Mouse (Mus musculus) urinary bladder, postnatal 25 days (tissue): Measurements from ENCODE around the gene Slc25a39.
"Not testable (repeated sequence)": the region's sequence is repeated elsewhere in the genome, so short reads cannot be mapped to it uniquely, and the experiment has no call there.

Experiments used
- DNase-seq: peaks from one replicate; pipeline ENCODE4 v3.0.0; 2022; ENCODE audit warnings: low spot score

Gene Slc25a39

GRCm38 (mm10) chr11:102411704-102412103, 4.0 kb upstream of the Slc25a39 start:
- DNase-seq, result peak; percentile 92

- DNase-seq, result no peak
Observed at GRCm38 (mm10) chr11:102411061-102411460, 3.3 kb upstream of the Slc25a39 start.

- not testable (repeated sequence) for DNase-seq
Observed at GRCm38 (mm10) chr11:102410345-102410744, 2.6 kb upstream of the Slc25a39 start.

GRCm38 (mm10) chr11:102409795-102410330, 2.1 kb upstream of the Slc25a39 start:
- no peak for DNase-seq

- DNase-seq, result no peak
Observed at GRCm38 (mm10) chr11:102408888-102409794, 1.4 kb upstream of the Slc25a39 start.

GRCm38 (mm10) chr11:102408344-102408876, 664 bp upstream of the Slc25a39 start:
- DNase-seq, result peak; percentile 87

- peak; percentile 95 for DNase-seq
Observed at GRCm38 (mm10) chr11:102406900-102407833, 579 bp downstream of the Slc25a39 start.

GRCm38 (mm10) chr11:102406401-102406800, 1.3 kb downstream of the Slc25a39 start:
- DNase-seq, result no peak

- no peak for DNase-seq
Observed at GRCm38 (mm10) chr11:102405544-102406285, 2.0 kb downstream of the Slc25a39 start.

- DNase-seq, result no peak
Observed at GRCm38 (mm10) chr11:102404161-102405010, 3.4 kb downstream of the Slc25a39 start.

GRCm38 (mm10) chr11:102403657-102404056, 4.1 kb downstream of the Slc25a39 start:
- no peak for DNase-seq

- no peak for DNase-seq
Observed at GRCm38 (mm10) chr11:102401898-102402500, 5.7 kb downstream of the Slc25a39 start.

- DNase-seq, result no peak
Observed at GRCm38 (mm10) chr11:102400513-102401084, 7.1 kb downstream of the Slc25a39 start.

GRCm38 (mm10) chr11:102399610-102400072, 8.1 kb downstream of the Slc25a39 start:
- DNase-seq, result no peak

GRCm38 (mm10) chr11:102399107-102399506, 8.6 kb downstream of the Slc25a39 start:
- DNase-seq, result no peak

GRCm38 (mm10) chr11:102398007-102398825, 9.5 kb downstream of the Slc25a39 start:
- no peak for DNase-seq

GRCm38 (mm10) chr11:102396671-102397141, 11.0 kb downstream of the Slc25a39 start:
- no peak for DNase-seq

- no peak for DNase-seq
Observed at GRCm38 (mm10) chr11:102396263-102396662, 11.5 kb downstream of the Slc25a39 start.
